Mouse (Mus musculus): Measurements from ENCODE around the gene Actn2.

- TF ChIP-seq CTCF (IDR thresholded peaks at IDR 0.05; ENCODE audit: extremely low read depth, insufficient read depth, low read length) (no peak), POLR2A (IDR thresholded peaks at IDR 0.05; ENCODE audit: extremely low read depth, insufficient read depth, low read length) (no peak)
These were observed 32.2 kb upstream of the Actn2 start for GRCm38 (mm10) chr13:12372755-12373154.
